Mouse (Mus musculus): ENCODE measurements at regions not wholly inside any gene's neighbourhood (a gene's known extent, or its start where the extent isn't known, plus 50 kb on each side); places are given as distances from the start of the nearest gene placed in this dataset. TPM values are rescaled to one million over a fixed set of nuclear protein-coding genes. Genes with fewer than 3 reads are reported as not detected.

GRCm38 (mm10) chr11:24865067-24865796, 787.4 kb downstream of the Bcl11a start:
- DNase-seq (no peak), ATAC-seq (ENCODE audit: low FRiP score, low TSS enrichment) (no peak)
- Histone ChIP-seq H3K4me1 (ENCODE audit: control insufficient read depth, insufficient read depth, low read length) (no peaks in the 10 kb centered on the region), H3K4me3 (replicated peaks; ENCODE audit: low read depth, low read length) (no peak overlapping the region), H3K27ac (replicated peaks; ENCODE audit: low read depth, low read length) (no peak overlapping the region), H3K36me3 (ENCODE audit: control insufficient read depth, insufficient read depth, low read length) (no peaks in the 10 kb centered on the region), H3K4me2 (ENCODE audit: low read length) (no peak overlapping the region), H3K9ac (replicated peaks; ENCODE audit: low read length) (no peak overlapping the region), H3K27me3 (ENCODE audit: control insufficient read depth, insufficient read depth, low read length) (no peaks in the 10 kb centered on the region), H3K9me3 (ENCODE audit: control insufficient read depth, low read length) (no peaks in the 10 kb centered on the region)
- WGBS: 76% methylated on average over 3 of the region's 3 CpGs

Small RNA genes in the stretch of these regions (microRNA-seq; reads per million reads assigned to microRNA genes)
- not detected for gene Gm25507
